Mouse (Mus musculus) forebrain, embryonic 11.5 days (tissue): ENCODE measurements around the gene Cend1. TPM values are rescaled to one million over a fixed set of nuclear protein-coding genes. Genes with fewer than 3 reads are reported as not detected.
A peak's percentile ranks its signal among the peaks of the same experiment; 100 is the strongest.
"Not testable (repeated sequence)": the region's sequence is repeated elsewhere in the genome, so short reads cannot be mapped to it uniquely, and the experiment has no call there.

Experiments used
- ATAC-seq: fragments of 200-750 bp; cut with Nextera tagmentation; replicated peaks from 2 replicates; pipeline ENCODE4 v1.8.0; 2017; ENCODE audit warnings: moderate TSS enrichment; ENCODE audit not compliant: low FRiP score
- DNase-seq: peaks from one replicate; pipeline ENCODE4 v3.0.0-alpha.2; 2017; ENCODE audit warnings: low spot score
- H3K27ac ChIP-seq: fragments of 300-500 bp; sonication (generic); 2 replicates; pipeline ENCODE4 v1.5.1; 2014; ENCODE audit warnings: low read depth, low read length
- H3K27me3 ChIP-seq: fragments of 300-500 bp; sonication (generic); 2 replicates; pipeline ENCODE4 v1.6.1; 2014; ENCODE audit warnings: mild to moderate bottlenecking, low read length, mixed read lengths; ENCODE audit not compliant: control insufficient read depth, insufficient read depth
- H3K36me3 ChIP-seq: fragments of 300-500 bp; sonication (generic); 2 replicates; pipeline ENCODE4 v1.6.1; 2014; ENCODE audit warnings: mild to moderate bottlenecking, low read length, moderate library complexity, mixed read lengths; ENCODE audit not compliant: control insufficient read depth, insufficient read depth
- H3K4me1 ChIP-seq: fragments of 300-500 bp; sonication (generic); replicated peaks from 2 replicates; pipeline ENCODE4 v1.6.1; 2014; ENCODE audit warnings: low read length, mixed read lengths; ENCODE audit not compliant: control insufficient read depth, insufficient read depth
- H3K4me2 ChIP-seq: fragments of 300-500 bp; sonication (generic); 2 replicates; pipeline ENCODE4 v1.6.1; 2014; ENCODE audit warnings: low read depth, mild to moderate bottlenecking, low read length, moderate library complexity, mixed read lengths; ENCODE audit not compliant: severe bottlenecking
- H3K4me3 ChIP-seq: fragments of 300-500 bp; sonication (generic); 2 replicates; pipeline ENCODE4 v1.5.1; 2014; ENCODE audit warnings: low read depth, low read length
- H3K9ac ChIP-seq: fragments of 300-500 bp; sonication (generic); 2 replicates; pipeline ENCODE4 v1.6.1; 2014; ENCODE audit warnings: low read length
- H3K9me3 ChIP-seq: fragments of 300-500 bp; sonication (generic); 2 replicates; pipeline ENCODE4 v1.6.1; 2016; ENCODE audit warnings: low read length, mixed read lengths; ENCODE audit not compliant: control insufficient read depth
- WGBS: fragments of 180-500 bp; shearing (Covaris S2); extraction: QIAGEN DNeasy Blood & Tissue Kit; methylation state at CpG from one replicate; pipeline ENCODE4 v1.1.7; 2014; 5-methylcytosine and 5-hydroxymethylcytosine counted together
- polyA plus RNA-seq: library from polyadenylated mRNA; unstranded; fragments of >200 nt; fragmentation: Nextera tagmentation; extraction: Ambion mirVana; gene quantifications from 2 replicates; pipeline ENCODE4 v1.2.1, GENCODE M21; 2014

Gene Cend1
- polyA plus RNA-seq, 1 experiment from 2014 or later: 4.1 TPM

DNA sequence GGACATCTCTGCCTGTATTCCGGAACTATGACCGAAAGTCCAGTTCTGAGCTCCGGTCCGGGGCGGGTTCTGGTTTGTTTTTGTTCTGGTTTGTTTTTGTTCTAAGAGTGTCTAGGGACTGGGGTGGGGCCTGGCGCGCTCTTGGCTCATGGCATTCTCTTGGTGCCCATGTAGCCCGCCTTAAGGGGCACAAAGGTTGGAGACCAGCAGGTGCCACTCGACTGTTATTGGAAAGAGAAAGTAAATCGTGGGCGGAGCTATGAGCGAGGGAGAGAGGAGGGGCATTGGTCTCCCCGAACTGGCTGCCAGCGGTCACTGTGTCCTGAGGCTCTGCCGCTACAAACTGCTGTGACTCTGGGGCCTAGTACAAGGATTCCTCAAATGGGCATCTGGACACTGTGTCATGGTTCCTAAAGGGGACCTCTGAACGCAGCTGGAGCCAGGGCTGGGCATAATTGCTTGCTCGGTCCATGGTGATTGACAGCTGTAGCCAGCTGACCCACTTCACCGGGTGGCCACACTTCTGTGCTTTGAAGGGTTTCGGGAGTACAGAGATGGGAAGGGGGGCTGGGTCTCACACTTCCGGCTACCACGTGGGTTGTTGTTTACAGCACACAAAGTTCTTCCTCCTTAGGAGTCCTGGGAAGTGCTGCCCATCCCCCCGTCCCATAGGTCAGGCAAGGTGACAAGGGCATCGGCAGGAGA, 26.5 kb upstream of the Cend1 start:
- Histone ChIP-seq H3K9me3 (no peaks in the 10 kb centered on the region), H3K9ac (peak overlapping the region; percentile 46), H3K36me3 (peaks cover 3% of the 10 kb centered on the region; the same call in 1 of the 2 replicates), H3K4me1 (peaks cover 8% of the 10 kb centered on the region), H3K4me3 (peak overlapping the region; percentile 53), H3K27ac (no peak overlapping the region), H3K27me3 (peaks cover 4% of the 10 kb centered on the region), H3K4me2 (peak overlapping the region; percentile 88)
- WGBS: 3% methylated on average over 23 of the region's 23 CpGs
- ATAC-seq (peak; percentile 55), DNase-seq (no peak)

DNA sequence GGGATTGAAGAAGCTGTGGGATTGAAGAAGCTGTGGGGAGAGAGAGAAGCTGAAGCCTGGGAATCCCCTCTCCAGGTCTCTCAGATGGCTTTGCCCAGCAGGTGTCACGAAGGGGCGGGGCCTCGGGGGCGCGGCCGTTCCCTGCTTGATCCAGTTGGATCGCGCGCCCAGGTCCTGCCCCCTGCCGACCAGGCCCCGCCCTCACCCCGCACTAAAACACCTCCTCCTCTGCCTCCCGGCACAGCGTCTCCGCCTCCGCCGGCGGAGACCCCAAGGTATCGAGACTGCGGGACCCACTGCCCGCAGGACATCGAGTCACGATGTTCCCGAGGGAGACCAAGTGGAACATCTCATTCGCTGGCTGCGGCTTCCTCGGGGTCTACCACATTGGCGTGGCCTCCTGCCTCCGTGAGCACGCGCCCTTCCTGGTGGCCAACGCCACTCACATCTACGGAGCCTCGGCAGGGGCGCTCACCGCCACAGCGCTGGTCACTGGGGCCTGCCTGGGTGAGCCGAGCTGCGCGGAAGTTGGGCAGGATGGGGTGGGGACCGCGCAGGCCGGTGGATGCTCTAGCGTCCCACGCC, 25.8 kb upstream of the Cend1 start, which contains the start of gene Pnpla2:
Gene Pnpla2 (plus strand): TSS at position 232 of the 585 bp plus-strand sequence.
- Histone ChIP-seq H3K9ac (peak within 1 kb of the TSS; percentile 46), H3K36me3 (peaks cover 3% of the 10 kb centered on the region; the same call in 1 of the 2 replicates), H3K27ac (0 out of 2 replicates have a peak within 1 kb of the TSS, but pooled peaks have one; percentile 5), H3K4me2 (peak within 1 kb of the TSS; percentile 88), H3K4me3 (peak within 1 kb of the TSS; percentile 53), H3K9me3 (no peaks in the 10 kb centered on the region), H3K27me3 (0 out of 2 replicates have a peak, but pooled peaks cover 2% of the 10 kb centered on the region), H3K4me1 (peaks cover 8% of the 10 kb centered on the region)
- DNase-seq (peak; percentile 96), ATAC-seq (peak; percentile 80)
- under 1% methylated on average over 45 of the region's 45 CpGs for WGBS

DNA sequence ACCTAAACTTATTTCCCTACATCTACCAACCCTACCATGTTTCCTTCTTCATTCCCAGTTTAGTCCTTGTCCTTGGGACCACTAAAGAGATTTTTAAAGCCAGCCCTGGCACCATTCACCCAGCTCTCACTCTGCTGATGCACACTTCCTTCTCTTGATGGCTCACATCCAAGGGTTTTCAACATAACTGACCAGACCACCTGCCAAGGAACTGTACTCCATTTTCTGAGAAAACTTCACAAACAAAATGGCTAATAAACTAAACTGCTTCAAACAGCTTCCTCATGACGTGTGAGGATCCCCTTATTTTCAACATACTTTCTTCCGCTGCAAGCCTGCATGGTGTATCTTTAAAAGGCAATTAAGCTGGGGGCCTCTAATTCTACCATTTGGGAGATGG, 24.3 kb upstream of the Cend1 start:
- peaks cover 9% of the 10 kb centered on the region for H3K4me1 ChIP-seq
- H3K9me3 ChIP-seq: no peaks in the 10 kb centered on the region
- H3K27ac ChIP-seq: no peak overlapping the region
- ATAC-seq (no peak), DNase-seq (no peak)
- peaks cover 3% of the 10 kb centered on the region; the same call in 1 of the 2 replicates for H3K36me3 ChIP-seq
- 78% methylated on average over 2 of the region's 2 CpGs for WGBS
- H3K27me3 ChIP-seq: no peaks in the 10 kb centered on the region
- H3K9ac ChIP-seq: no peak overlapping the region
- H3K4me3 ChIP-seq: no peak overlapping the region
- no peak overlapping the region for H3K4me2 ChIP-seq

DNA sequence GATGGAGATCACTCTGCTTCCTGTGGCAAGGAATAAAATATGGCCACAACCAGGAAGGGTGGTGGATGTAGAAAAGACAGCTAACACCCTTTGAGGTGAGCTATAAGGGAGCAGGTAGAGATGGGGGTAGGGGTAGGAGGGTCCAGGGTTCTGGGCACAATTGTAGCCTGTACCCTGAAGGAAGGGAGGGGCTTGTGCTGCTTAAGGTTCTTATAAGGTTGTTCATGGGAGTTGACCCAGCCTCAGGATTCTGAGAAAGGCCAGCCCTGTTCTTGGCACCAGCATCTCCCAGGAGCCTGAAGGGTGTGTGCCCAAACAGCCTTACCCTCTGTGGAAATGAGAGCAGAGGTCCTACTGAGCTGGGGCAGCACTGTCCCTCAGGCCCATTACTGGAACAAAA, 22.6 kb upstream of the Cend1 start:
- Histone ChIP-seq H3K4me3 (no peak overlapping the region), H3K4me2 (no peak overlapping the region), H3K9me3 (no peaks in the 10 kb centered on the region), H3K9ac (no peak overlapping the region), H3K4me1 (peaks cover 10% of the 10 kb centered on the region), H3K27me3 (no peaks in the 10 kb centered on the region), H3K36me3 (peaks cover 3% of the 10 kb centered on the region; the same call in 1 of the 2 replicates), H3K27ac (no peak overlapping the region)
- no peak for ATAC-seq
- no peak for DNase-seq

DNA sequence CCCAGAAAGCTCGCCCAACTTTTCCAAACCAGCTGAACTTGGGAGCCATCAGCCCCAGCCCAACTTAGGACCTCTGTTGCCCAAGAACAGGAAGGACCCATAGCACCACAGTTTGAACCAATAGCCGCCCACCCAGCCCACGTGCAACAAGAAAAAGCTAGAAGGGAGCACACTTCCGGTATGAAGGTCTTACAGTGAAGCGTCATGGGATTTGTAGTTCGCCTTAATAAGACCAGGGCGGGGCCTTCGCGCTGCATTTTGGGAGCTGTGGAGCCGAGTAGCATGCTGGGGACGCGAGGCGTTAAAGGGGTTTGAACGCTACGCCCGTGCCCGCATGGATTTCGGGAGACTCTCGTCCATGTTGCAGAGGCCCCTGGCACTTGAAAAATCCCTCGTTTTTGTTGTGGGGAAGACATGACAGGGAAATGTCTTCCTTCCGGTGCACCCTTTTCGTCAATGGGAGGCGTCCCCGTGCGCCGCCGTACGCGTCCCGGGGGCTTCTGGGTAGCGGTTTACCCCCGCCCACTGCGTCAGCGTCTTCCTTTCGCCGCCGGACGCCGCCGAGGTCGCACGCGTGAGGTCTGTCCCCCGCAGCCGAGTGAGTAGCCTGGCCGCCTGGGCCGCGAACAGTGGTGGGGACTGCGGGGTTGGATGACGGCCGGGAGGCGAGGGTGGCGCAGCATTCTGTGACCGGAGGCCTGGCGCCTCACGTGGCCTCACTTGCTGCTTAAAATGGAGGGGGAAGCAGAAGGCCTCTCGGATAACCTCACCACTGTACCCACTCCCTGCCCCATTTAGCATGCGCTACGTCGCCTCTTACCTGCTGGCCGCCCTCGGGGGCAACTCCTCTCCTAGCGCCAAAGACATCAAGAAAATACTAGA, 18.1 kb upstream of the Cend1 start, which contains the start of gene Rplp2:
Gene Rplp2 (plus strand): TSS at position 261 of the 882 bp plus-strand sequence.
- no peaks in the 10 kb centered on the region for H3K27me3 ChIP-seq
- WGBS: under 1% methylated on average over 63 of the region's 63 CpGs
- H3K4me3 ChIP-seq: peak within 1 kb of the TSS; percentile 77
- H3K36me3 ChIP-seq: peaks cover 3% of the 10 kb centered on the region; the same call in 1 of the 2 replicates
- ATAC-seq: peak; percentile 90
- H3K27ac ChIP-seq: peak within 1 kb of the TSS; percentile 50; the same call in 1 of the 2 replicates
- no peaks in the 10 kb centered on the region for H3K9me3 ChIP-seq
- peak; percentile 93 for DNase-seq
- peak within 1 kb of the TSS; percentile 86 for H3K9ac ChIP-seq
- peaks cover 15% of the 10 kb centered on the region for H3K4me1 ChIP-seq
- H3K4me2 ChIP-seq: peak within 1 kb of the TSS; percentile 75

DNA sequence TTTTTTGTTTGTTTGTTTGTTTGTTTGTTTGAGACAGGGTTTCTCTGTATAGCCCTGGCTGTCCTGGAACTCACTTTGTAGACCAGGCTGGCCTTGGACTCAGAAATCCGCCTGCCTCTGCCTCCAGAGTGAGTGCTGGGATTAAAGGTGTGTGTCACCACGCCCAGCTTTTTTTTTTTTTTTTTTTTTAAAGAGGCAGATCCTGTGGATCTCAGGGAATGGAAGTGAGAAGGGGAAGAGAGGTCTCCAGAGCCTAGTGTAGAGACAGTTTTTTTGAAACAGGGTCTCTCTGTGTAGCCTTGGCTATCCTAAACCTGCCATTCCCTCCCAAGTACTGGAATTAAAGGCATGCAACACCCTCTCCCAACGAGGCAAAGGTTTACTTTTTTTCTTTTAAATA, 17.1 kb upstream of the Cend1 start:
- H3K27ac ChIP-seq, H3K27me3 ChIP-seq, DNase-seq, H3K9me3 ChIP-seq, ATAC-seq, H3K9ac ChIP-seq, H3K36me3 ChIP-seq: not testable (repeated sequence)
- Histone ChIP-seq H3K4me3 (0 out of 2 replicates have a peak overlapping the region, but pooled peaks have one; percentile 77), H3K4me1 (peaks cover 15% of the 10 kb centered on the region), H3K4me2 (peak overlapping the region; percentile 75; the same call in 1 of the 2 replicates)
- WGBS: 89% methylated on average over 3 of the region's 3 CpGs

DNA sequence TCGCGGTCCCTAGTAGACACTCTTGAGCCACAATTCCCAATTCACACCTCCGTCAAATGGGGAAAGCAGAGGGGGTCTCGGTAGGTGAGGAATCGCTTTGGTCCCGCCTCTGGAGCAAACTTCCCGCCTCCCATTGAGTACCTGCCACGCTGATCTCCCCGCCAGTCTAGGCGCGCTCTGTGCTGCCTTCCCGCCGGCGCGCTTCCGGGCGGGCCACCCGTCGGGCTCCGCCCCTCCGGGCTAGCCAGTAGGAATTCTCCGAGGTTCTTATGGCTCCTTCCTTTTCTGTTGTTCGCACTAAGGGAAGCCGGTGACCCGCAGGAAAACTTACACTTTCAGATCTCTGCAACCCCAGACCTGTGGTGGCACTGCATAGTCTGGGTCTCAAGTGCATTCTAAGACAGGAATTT, 14.5 kb upstream of the Cend1 start, which contains the start of gene Pidd1:
Gene Pidd1 (minus strand): TSS at position 198 of the 410 bp plus-strand sequence.
- under 1% methylated on average over 25 of the region's 25 CpGs for WGBS

More for the DNA sequence above, 14.5 kb upstream of the Cend1 start, which contains the start of gene Pidd1:
- peak; percentile 87 for DNase-seq
- peak within 1 kb of the TSS; percentile 40 for H3K4me3 ChIP-seq
- H3K36me3 ChIP-seq: no peaks in the 10 kb centered on the region; the same call in 1 of the 2 replicates
- H3K4me2 ChIP-seq: peak within 1 kb of the TSS; percentile 80
- H3K27ac ChIP-seq: peak within 1 kb of the TSS; percentile 37; the same call in 1 of the 2 replicates
- no peaks in the 10 kb centered on the region for H3K9me3 ChIP-seq
- peak; percentile 44 for ATAC-seq
- H3K27me3 ChIP-seq: no peaks in the 10 kb centered on the region; the same call in 1 of the 2 replicates
- H3K4me1 ChIP-seq: peaks cover 15% of the 10 kb centered on the region
- peak within 1 kb of the TSS; percentile 71 for H3K9ac ChIP-seq
